Mouse (Mus musculus): Measurements from ENCODE around the gene Ccdc97.

GRCm38 (mm10) chr7:25679971-25680370 lies 38.9 kb downstream of the Ccdc97 start:
- TF ChIP-seq POLR2A (IDR thresholded peaks at IDR 0.05; ENCODE audit: extremely low read depth, insufficient read depth, low read length) (no peak), CTCF (IDR thresholded peaks at IDR 0.05; ENCODE audit: low read depth, low read length) (peak; percentile 50)

Data from liver, adult 2 months (tissue).